Mouse (Mus musculus) cerebellum, postnatal 25 days (tissue): ENCODE data around the gene Foxq1.

Source experiments
- DNase-seq, 2 experiments: peaks; one replicate each; pipeline ENCODE4 v3.0.0; 2021; ENCODE audit warnings: mixed read lengths in 2 of 2

The Foxq1 gene

DNA sequence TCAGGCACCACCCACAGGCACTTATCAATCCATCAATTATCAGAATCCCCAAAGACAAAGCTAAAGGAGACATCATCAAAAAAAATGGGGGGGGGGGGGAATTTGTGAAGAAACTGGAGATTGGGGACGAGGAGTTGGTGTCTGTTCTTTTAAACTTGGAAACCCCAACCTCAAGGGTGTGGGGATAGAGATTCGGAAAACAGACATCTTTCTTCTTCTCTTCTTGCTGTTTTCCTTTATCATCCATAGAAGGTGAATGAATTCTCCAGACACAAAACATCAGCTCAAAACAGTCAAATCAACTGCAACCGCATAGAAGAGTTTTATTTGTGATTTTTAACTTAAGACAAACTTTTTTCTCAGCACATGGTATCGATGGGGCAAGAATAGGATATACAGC lies at the start of gene Foxq1:
Gene Foxq1 (plus strand): TSS at position 301 of the 400 bp plus-strand sequence.
- DNase-seq = no peak

GRCm38 (mm10) chr13:31506494-31507167 lies 49.3 kb upstream of the Foxq1 start:
- no peak for DNase-seq

DNA sequence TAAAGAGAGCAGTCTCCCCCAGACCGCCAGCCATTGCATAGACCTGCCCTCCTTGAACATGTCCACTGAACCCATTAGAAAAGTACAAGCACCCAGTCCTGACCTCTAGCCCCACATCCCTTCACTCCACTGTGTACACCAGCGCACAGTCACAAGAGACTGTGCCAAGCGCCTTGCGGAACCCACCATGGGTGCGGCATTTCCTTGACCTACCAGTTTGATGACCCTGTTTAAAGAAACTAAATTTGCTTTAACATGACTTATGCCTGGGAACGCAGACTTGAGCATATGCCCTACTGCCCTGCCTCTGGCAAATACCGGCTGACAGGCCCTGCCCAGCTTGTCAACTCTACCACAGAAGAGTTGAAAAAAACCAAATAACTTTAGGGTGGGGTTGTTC lies 40.7 kb upstream of the Foxq1 start:
- no peak for DNase-seq

DNA sequence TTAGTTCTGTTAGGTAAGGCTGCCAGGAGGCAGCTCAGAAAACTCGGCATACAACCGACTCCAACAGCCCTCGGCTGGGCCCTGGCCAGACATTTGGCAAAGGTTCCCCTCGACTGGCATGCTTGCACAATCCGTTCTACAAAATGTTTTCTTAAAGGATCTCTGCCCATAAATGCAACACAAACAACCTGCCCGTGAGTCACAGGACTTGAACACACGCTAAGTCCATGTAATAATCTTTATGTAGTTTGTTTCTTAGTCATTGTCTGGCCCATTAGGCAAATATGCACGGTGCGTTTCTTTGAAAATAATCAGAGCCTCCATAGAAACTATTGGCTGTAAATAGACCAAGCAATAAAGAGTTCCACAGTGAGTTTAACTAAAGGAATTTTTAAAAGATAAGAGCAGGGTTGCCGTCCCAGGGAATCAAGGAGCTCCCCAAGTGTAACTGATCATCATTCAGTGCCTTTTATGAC lies 37.5 kb upstream of the Foxq1 start:
- peak; percentile 73 to 80 for DNase-seq

DNA sequence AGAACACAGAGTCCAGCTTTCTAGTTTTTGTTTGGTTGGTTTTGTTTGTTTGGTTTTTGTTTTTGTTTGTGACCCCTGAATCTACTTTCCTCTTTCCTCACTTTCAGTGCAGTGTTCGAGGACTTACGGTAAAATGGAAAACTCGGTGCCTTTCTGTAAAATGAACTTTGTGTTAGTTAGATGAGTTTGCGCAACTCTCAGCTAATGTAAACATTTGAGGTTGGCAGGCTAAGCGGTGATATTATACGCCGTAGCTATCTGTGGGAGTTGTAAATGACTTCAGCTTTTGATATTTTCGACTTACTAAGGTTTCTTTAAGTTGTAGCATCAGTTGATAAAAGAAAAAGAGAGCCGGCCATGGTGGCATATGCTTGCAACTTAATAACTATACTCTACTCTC lies 37.0 kb upstream of the Foxq1 start:
- no peak for DNase-seq

- DNase-seq = peak in 1 of 2 experiments; percentile 25
These were observed 31.0 kb upstream of the Foxq1 start for GRCm38 (mm10) chr13:31524976-31525375.

- no peak for DNase-seq
These were observed 24.7 kb upstream of the Foxq1 start for GRCm38 (mm10) chr13:31531186-31531585.

DNA sequence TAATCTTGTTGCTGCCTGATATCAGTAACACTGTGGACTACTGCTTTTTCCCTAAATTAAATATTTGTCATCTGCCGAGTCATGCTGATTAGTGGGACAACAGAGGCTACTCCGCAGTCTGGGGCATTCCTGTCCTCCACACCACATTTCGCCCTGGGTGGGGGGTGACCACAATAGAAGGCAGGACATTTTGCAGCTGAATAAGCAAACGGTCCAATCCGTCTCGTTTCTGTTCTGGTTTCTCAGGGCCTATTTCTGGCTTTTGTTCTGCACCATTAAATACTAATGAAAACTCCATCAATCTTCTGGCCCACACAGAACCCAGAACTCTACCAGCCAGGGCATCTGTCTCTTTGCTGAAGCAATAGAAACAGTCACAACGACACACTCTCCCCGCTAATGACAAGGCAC lies 24.3 kb upstream of the Foxq1 start:
- DNase-seq = no peak

DNA sequence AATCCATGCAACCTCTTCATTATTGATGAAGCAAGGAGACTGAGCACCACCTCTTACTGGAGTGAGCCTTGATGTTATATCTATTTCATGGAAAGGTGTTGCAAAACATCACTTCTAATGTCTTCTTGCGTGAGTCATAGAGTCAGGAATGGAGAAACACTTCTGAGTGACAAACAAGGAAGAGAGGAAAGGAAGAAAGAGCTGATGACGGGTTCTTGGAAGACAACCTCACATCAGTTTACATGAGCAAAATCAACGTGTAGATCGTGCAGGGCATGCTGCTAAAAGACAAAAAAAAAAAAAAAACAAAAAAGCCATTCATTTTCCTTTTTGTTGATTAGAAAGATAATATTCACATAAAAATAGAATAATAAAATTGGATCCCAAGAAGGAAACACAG lies 21.2 kb upstream of the Foxq1 start:
- DNase-seq = no peak

GRCm38 (mm10) chr13:31543021-31543420 lies 12.9 kb upstream of the Foxq1 start:
- no peak for DNase-seq

- no peak for DNase-seq
These were observed 9.2 kb upstream of the Foxq1 start for GRCm38 (mm10) chr13:31546784-31547183.

GRCm38 (mm10) chr13:31547204-31547603 lies 8.7 kb upstream of the Foxq1 start:
- DNase-seq = no peak

DNA sequence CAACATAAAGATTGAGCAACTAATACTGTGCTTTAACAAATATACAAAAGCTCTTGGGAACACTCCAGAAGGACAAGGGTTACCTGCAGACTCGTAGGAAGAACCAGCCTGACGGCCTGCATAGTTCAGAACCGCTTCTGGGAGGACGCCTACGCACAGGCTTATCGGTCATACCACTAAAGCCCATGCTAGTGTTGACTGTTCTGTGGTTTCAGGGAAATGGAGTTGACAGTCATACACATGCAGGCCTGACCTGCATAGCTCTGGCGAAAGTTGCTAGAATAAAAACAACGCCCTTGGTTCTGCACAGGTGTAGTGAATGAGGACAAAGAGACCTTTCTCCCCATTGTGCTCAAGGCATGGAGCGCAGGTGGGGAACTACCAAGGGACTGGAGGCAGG lies 8.3 kb upstream of the Foxq1 start:
- no peak for DNase-seq

- DNase-seq = no peak
These were observed 1.2 kb downstream of the Foxq1 start for GRCm38 (mm10) chr13:31556964-31557767.

- peak; percentile 73 to 78 for DNase-seq
These were observed 2.0 kb downstream of the Foxq1 start for GRCm38 (mm10) chr13:31557768-31558520.

GRCm38 (mm10) chr13:31558521-31559418 lies 2.8 kb downstream of the Foxq1 start, which contains the start of gene A530084C06Rik:
Gene A530084C06Rik, minus strand, starts transcription at chr13:31559333.
- peak; percentile 42 to 44 for DNase-seq

- DNase-seq = peak; percentile 67 to 77
These were observed 3.6 kb downstream of the Foxq1 start for GRCm38 (mm10) chr13:31559419-31560144.

DNA sequence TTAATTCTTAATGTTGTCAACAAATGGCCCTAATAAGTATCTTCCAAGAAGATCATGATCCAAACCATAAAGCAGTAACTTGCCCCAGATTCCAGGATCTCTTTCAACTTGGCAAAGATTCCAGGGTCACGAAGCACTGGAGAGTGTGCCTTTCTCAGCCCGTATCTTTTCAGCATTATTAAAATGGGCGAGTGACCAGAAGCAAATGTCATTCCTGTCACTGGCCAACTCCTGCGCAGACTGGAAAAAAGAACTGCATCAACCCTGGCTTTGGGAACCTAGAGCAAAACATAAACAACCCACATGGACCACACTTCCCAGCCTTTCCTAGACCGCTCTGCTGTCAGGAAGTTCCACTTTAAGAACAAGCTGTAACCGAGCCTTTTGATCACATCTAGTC lies 8.5 kb downstream of the Foxq1 start:
- no peak for DNase-seq

GRCm38 (mm10) chr13:31567099-31567498 lies 11.2 kb downstream of the Foxq1 start:
- DNase-seq = no peak

- DNase-seq = no peak
These were observed 11.8 kb downstream of the Foxq1 start for GRCm38 (mm10) chr13:31567617-31568294.
